Mouse (Mus musculus): ENCODE results near the gene Oxtr. TPM values are rescaled to one million over a fixed set of nuclear protein-coding genes. Genes with fewer than 3 reads are reported as not detected.

The Oxtr gene
- 2.8 TPM in 2 replicates for polyA plus RNA-seq (2021; fragmentation: Nextera tagmentation)
- long read RNA-seq, experiment 1, full-length matches to known transcripts, result 1 of 5 reads
- long read RNA-seq, experiment 1, partial matches to known transcripts, result 0 of 5 reads
- long read RNA-seq, experiment 1, other reads (novel, unspliced or antisense), result 4 of 5 reads
- long read RNA-seq, experiment 2, full-length matches to known transcripts, result 10 of 24 reads
- long read RNA-seq, experiment 2, partial matches to known transcripts, result 0 of 24 reads
- long read RNA-seq, experiment 2, other reads (novel, unspliced or antisense), result 14 of 24 reads

GRCm38 (mm10) chr6:112489910-112490559, at the start of gene Oxtr:
Gene Oxtr, minus strand, starts transcription at chr6:112489943.

GRCm38 (mm10) chr6:112459341-112459749, 30.4 kb downstream of the Oxtr start, which contains the start of gene Cav3:
Gene Cav3, plus strand, starts transcription at chr6:112459505.

Other genes starting within 250 kb of the Oxtr start
- 9.9 and 11.3 TPM in 2 replicates for gene Lmcd1, start 216.2 kb downstream of the Oxtr start, polyA plus RNA-seq (2021; fragmentation: Nextera tagmentation)
- 0.14 and 0.52 TPM in 2 replicates for gene Ssu2, start 101.9 kb downstream of the Oxtr start, polyA plus RNA-seq (2021; fragmentation: Nextera tagmentation)
- gene Cav3, start 30.4 kb downstream of the Oxtr start, polyA plus RNA-seq (2021; fragmentation: Nextera tagmentation), result 0.72 and 0.82 TPM in 2 replicates
- gene Rad18, start 206.7 kb upstream of the Oxtr start, polyA plus RNA-seq (2021; fragmentation: Nextera tagmentation), result 3.4 and 4.6 TPM in 2 replicates